Mouse (Mus musculus): ENCODE results near the gene Slamf7. TPM values are rescaled to one million over a fixed set of nuclear protein-coding genes. Genes with fewer than 3 reads are reported as not detected.

The Slamf7 gene
- total and polyA plus RNA-seq, 3 experiments = 0.16 to 0.35 (median 0.21) TPM

GRCm38 (mm10) chr1:171635696-171636095 lies 17.1 kb downstream of the Slamf7 start:
- Histone ChIP-seq H3K9ac (ENCODE audit: low read depth, low read length) (no peak overlapping the region), H3K4me1 (ENCODE audit: control insufficient read depth, insufficient read depth, low read length) (peaks cover 1% of the 10 kb centered on the region; the same call in 1 of the 2 replicates), H3K27me3 (ENCODE audit: control insufficient read depth, insufficient read depth, low read length) (no peaks in the 10 kb centered on the region), H3K4me3 (no peak overlapping the region), H3K27ac (no peak overlapping the region), H3K36me3 (ENCODE audit: control insufficient read depth, insufficient read depth, low read length) (no peaks in the 10 kb centered on the region), H3K79me2 (replicated peaks; ENCODE audit: control insufficient read depth, insufficient read depth, low read length) (no peaks in the 10 kb centered on the region)
- no peak for TF ChIP-seq POLR2A (IDR thresholded peaks at IDR 0.05; ENCODE audit: insufficient read depth, low read depth, low read length)
- WGBS = 44% methylated on average over 6 of the region's 6 CpGs
- no peak for DNase-seq
- intact Hi-C loops (cut with DNase I) = no loop called here

DNA sequence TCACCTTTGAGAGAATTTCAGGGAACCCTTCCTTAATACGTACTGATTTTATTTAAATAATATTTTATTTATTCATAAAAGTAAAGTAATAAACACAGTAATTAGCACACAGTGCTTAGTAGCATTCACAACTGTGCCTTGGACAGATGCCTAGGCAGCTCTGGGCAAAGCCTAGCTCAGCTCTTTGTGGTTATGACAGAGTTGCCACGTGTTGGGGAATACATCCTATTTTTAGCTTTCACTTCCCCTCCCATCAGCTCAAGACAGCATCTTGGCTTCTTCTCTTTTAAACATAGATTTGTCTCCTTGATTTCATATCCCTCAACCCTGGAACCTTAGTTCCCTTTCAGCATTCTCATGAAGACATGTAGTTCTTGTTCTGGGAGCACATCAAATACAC lies 21.4 kb downstream of the Slamf7 start:
- Histone ChIP-seq H3K36me3 (ENCODE audit: control insufficient read depth, insufficient read depth, low read length) (no peaks in the 10 kb centered on the region), H3K4me3 (no peak overlapping the region), H3K27me3 (ENCODE audit: control insufficient read depth, insufficient read depth, low read length) (no peaks in the 10 kb centered on the region), H3K9ac (ENCODE audit: low read depth, low read length) (no peak overlapping the region), H3K4me1 (ENCODE audit: control insufficient read depth, insufficient read depth, low read length) (peaks cover 1% of the 10 kb centered on the region; the same call in 1 of the 2 replicates), H3K79me2 (replicated peaks; ENCODE audit: control insufficient read depth, insufficient read depth, low read length) (no peaks in the 10 kb centered on the region), H3K27ac (no peak overlapping the region)
- TF ChIP-seq CTCF (IDR thresholded peaks at IDR 0.05) (no peak), EP300 (IDR thresholded peaks at IDR 0.05; ENCODE audit: insufficient read depth, low read depth, low read length) (0 out of 2 replicates have a peak, but pooled peaks have one; percentile 32), POLR2A (IDR thresholded peaks at IDR 0.05; ENCODE audit: insufficient read depth, low read depth, low read length) (no peak)
- DNase-seq = peak in 1 of 2 experiments; percentile 53
- intact Hi-C loops (cut with DNase I) = no loop called here
- 35% methylated on average over 2 of the region's 2 CpGs for WGBS

DNA sequence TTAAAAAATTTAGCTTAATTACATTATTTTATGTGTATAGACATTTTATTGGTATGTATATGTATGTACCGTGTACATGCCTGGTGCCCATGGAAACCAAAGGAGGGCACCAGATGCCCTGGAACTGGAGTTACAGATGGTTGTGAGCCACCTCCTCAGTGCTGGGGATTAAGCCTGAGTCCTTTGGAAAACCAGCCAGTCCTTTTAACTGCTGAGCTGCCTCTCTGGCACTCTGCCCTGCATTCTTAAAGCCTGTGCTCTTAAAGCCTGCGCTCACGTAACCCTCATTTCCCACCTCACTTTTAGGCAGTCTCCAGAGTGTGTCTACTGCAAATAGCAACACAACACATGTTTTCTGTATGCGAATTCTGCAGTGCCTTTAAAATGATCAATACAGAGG lies 21.9 kb downstream of the Slamf7 start:
- Histone ChIP-seq H3K36me3 (ENCODE audit: control insufficient read depth, insufficient read depth, low read length) (no peaks in the 10 kb centered on the region), H3K27ac (no peak overlapping the region), H3K79me2 (replicated peaks; ENCODE audit: control insufficient read depth, insufficient read depth, low read length) (no peaks in the 10 kb centered on the region), H3K4me3 (no peak overlapping the region), H3K4me1 (ENCODE audit: control insufficient read depth, insufficient read depth, low read length) (peaks cover 1% of the 10 kb centered on the region; the same call in 1 of the 2 replicates), H3K9ac (ENCODE audit: low read depth, low read length) (no peak overlapping the region), H3K27me3 (ENCODE audit: control insufficient read depth, insufficient read depth, low read length) (no peaks in the 10 kb centered on the region)
- DNase-seq = no peak
- 50% methylated on average over 4 of the region's 4 CpGs for WGBS
- TF ChIP-seq CTCF (IDR thresholded peaks at IDR 0.05) = no peak
- intact Hi-C loops (cut with DNase I) = no loop called here

DNA sequence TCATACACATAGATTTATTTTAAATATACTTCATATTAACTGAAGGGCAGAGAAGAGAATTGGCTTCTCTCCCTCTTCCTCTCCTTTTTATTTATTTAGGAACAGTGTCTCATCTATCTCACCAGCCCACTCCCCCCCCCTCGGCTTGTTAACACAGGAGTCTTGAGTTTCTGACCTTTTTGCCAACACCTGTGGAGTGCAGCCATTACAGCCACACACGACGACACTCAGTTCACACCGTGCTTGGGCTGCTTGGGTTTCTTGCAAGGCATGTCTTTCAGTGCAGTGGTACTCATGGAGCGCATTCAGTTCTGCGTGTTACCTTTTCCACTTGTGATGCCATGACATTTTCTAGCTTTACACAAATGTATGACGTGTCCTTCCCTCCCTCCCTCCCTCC lies 22.8 kb downstream of the Slamf7 start:
- H3K4me1 ChIP-seq (ENCODE audit: control insufficient read depth, insufficient read depth, low read length) = peaks cover 1% of the 10 kb centered on the region; the same call in 1 of the 2 replicates
- no peaks in the 10 kb centered on the region for H3K27me3 ChIP-seq (ENCODE audit: control insufficient read depth, insufficient read depth, low read length)
- H3K36me3 ChIP-seq (ENCODE audit: control insufficient read depth, insufficient read depth, low read length) = no peaks in the 10 kb centered on the region
- TF ChIP-seq CTCF (IDR thresholded peaks at IDR 0.05) (no peak), EP300 (IDR thresholded peaks at IDR 0.05; ENCODE audit: insufficient read depth, low read depth, low read length) (no peak), POLR2A (IDR thresholded peaks at IDR 0.05; ENCODE audit: insufficient read depth, low read depth, low read length) (no peak)
- no peaks in the 10 kb centered on the region for H3K79me2 ChIP-seq (replicated peaks; ENCODE audit: control insufficient read depth, insufficient read depth, low read length)
- H3K4me3 ChIP-seq = no peak overlapping the region
- 81% methylated on average over 7 of the region's 7 CpGs for WGBS
- intact Hi-C loops (cut with DNase I) = no loop called here
- no peak for DNase-seq
- no peak overlapping the region for H3K27ac ChIP-seq
- H3K9ac ChIP-seq (ENCODE audit: low read depth, low read length) = no peak overlapping the region

DNA sequence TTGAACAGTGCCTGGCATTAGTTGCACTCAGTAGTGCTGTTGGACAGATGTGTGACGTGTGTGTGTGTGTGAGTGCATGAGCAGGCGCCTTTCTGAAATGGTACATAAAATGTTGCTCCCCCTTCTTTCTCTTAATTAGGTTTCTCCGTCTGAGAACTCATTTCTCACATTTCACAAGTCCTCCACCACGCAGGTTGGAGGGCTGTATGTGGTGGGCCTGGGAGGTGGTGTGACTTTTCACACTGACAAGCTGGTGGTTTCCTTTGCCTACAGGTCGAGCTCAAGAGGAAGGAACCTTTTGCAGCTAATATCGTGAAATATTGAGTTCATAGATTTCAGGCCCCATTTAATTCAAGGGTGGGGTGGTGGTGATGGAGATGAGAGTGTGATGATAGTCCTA lies 23.7 kb downstream of the Slamf7 start:
- H3K9ac ChIP-seq (ENCODE audit: low read depth, low read length) = no peak overlapping the region
- DNase-seq = no peak
- H3K36me3 ChIP-seq (ENCODE audit: control insufficient read depth, insufficient read depth, low read length) = no peaks in the 10 kb centered on the region
- intact Hi-C loops (cut with DNase I) = no loop called here
- no peaks in the 10 kb centered on the region for H3K79me2 ChIP-seq (replicated peaks; ENCODE audit: control insufficient read depth, insufficient read depth, low read length)
- no peak overlapping the region for H3K4me3 ChIP-seq
- no peaks in the 10 kb centered on the region for H3K27me3 ChIP-seq (ENCODE audit: control insufficient read depth, insufficient read depth, low read length)
- no peak overlapping the region for H3K27ac ChIP-seq
- TF ChIP-seq CTCF (IDR thresholded peaks at IDR 0.05) = no peak
- no peak for TF ChIP-seq EP300 (IDR thresholded peaks at IDR 0.05; ENCODE audit: insufficient read depth, low read depth, low read length)
- no peak for TF ChIP-seq POLR2A (IDR thresholded peaks at IDR 0.05; ENCODE audit: insufficient read depth, low read depth, low read length)
- 70% methylated on average over 6 of the region's 6 CpGs for WGBS
- H3K4me1 ChIP-seq (ENCODE audit: control insufficient read depth, insufficient read depth, low read length) = peaks cover 1% of the 10 kb centered on the region; the same call in 1 of the 2 replicates

DNA sequence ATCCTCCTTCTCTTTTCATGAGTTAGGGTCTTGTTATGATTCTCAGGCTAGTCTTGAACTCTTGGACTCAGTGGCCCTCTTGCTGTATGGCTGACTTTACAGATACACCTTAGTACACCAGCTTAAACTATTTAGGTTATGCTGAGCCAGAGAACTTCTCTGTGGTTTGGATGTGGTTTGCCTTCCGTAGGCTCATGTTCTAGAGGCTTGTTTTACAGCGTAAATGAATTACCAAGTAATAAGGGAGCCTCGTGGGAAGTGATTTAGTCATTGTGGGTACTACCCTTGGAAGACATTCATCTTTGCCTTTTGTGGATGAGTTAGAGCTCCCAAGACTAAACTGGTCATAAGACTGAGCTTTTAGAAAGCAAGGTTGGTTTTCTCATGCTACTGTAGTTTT lies 25.0 kb downstream of the Slamf7 start:
- intact Hi-C loops (cut with DNase I) = no loop called here
- no peak overlapping the region for H3K9ac ChIP-seq (ENCODE audit: low read depth, low read length)
- no peak overlapping the region for H3K4me3 ChIP-seq
- H3K36me3 ChIP-seq (ENCODE audit: control insufficient read depth, insufficient read depth, low read length) = no peaks in the 10 kb centered on the region
- H3K27ac ChIP-seq = no peak overlapping the region
- WGBS = 77% methylated on average over 3 of the region's 3 CpGs
- peaks cover 1% of the 10 kb centered on the region; the same call in 1 of the 2 replicates for H3K4me1 ChIP-seq (ENCODE audit: control insufficient read depth, insufficient read depth, low read length)
- no peaks in the 10 kb centered on the region for H3K79me2 ChIP-seq (replicated peaks; ENCODE audit: control insufficient read depth, insufficient read depth, low read length)
- TF ChIP-seq POLR2A (IDR thresholded peaks at IDR 0.05; ENCODE audit: insufficient read depth, low read depth, low read length) (no peak), CTCF (IDR thresholded peaks at IDR 0.05) (no peak), EP300 (IDR thresholded peaks at IDR 0.05; ENCODE audit: insufficient read depth, low read depth, low read length) (no peak)
- DNase-seq = no peak
- no peaks in the 10 kb centered on the region for H3K27me3 ChIP-seq (ENCODE audit: control insufficient read depth, insufficient read depth, low read length)

Measured in heart, adult 2 months (tissue).